Mouse (Mus musculus) intestine, embryonic 16.5 days (tissue): ENCODE data around the gene Fam184b. TPM values are rescaled to one million over a fixed set of nuclear protein-coding genes. Genes with fewer than 3 reads are reported as not detected.

Experiments used
- ATAC-seq: fragments of 200-750 bp; cut with Nextera tagmentation; 2 replicates; pipeline ENCODE4 v1.8.0; 2017; ENCODE audit warnings: moderate TSS enrichment, moderate library complexity
- H3K27ac ChIP-seq: fragments of 300-500 bp; sonication (generic); 2 replicates; pipeline ENCODE4 v1.5.1; 2014; ENCODE audit warnings: mild to moderate bottlenecking, low read length
- H3K27me3 ChIP-seq: fragments of 300-500 bp; sonication (generic); replicated peaks from 2 replicates; pipeline ENCODE4 v1.6.1; 2014; ENCODE audit warnings: low read length, control low read depth, mixed read lengths; ENCODE audit not compliant: control insufficient read depth, insufficient read depth
- H3K36me3 ChIP-seq: fragments of 300-500 bp; sonication (generic); 2 replicates; pipeline ENCODE4 v1.6.1; 2014; ENCODE audit warnings: low read length, control low read depth; ENCODE audit not compliant: control insufficient read depth, insufficient read depth
- H3K4me1 ChIP-seq: fragments of 300-500 bp; sonication (generic); 2 replicates; pipeline ENCODE4 v1.6.1; 2014; ENCODE audit warnings: low read length, control low read depth, mixed read lengths; ENCODE audit not compliant: control insufficient read depth, insufficient read depth
- H3K4me2 ChIP-seq: fragments of 300-500 bp; sonication (generic); 2 replicates; pipeline ENCODE4 v1.6.1; 2014; ENCODE audit warnings: low read depth, low read length, control low read depth
- H3K4me3 ChIP-seq: fragments of 300-500 bp; sonication (generic); 2 replicates; pipeline ENCODE4 v1.5.1; 2014; ENCODE audit warnings: mild to moderate bottlenecking, low read length
- H3K9ac ChIP-seq: fragments of 300-500 bp; sonication (generic); 2 replicates; pipeline ENCODE4 v1.6.1; 2014; ENCODE audit warnings: low read depth, low read length
- H3K9me3 ChIP-seq: fragments of 300-500 bp; sonication (generic); 2 replicates; pipeline ENCODE4 v1.6.1; 2016; ENCODE audit warnings: low read length, control low read depth; ENCODE audit not compliant: control insufficient read depth
- WGBS: fragments of 180-500 bp; shearing (Covaris S2); extraction: QIAGEN DNeasy Blood & Tissue Kit; methylation state at CpG from one replicate; pipeline ENCODE4 v1.1.7; 2014; 5-methylcytosine and 5-hydroxymethylcytosine counted together
- polyA plus RNA-seq: library from polyadenylated mRNA; unstranded; fragments of >200 nt; fragmentation: Nextera tagmentation; extraction: Ambion mirVana; gene quantifications from 2 replicates; pipeline ENCODE4 v1.2.1, GENCODE M21; 2015

The Fam184b gene
- polyA plus RNA-seq, 1 experiment from 2014 or later = 2.9 TPM

- 45% methylated on average over 4 of the region's 4 CpGs for WGBS
- Histone ChIP-seq H3K9ac (no peak overlapping the region), H3K4me1 (peaks cover 13% of the 10 kb centered on the region), H3K27ac (no peak overlapping the region), H3K4me2 (no peak overlapping the region), H3K27me3 (no peaks in the 10 kb centered on the region), H3K9me3 (no peaks in the 10 kb centered on the region), H3K4me3 (no peak overlapping the region), H3K36me3 (no peaks in the 10 kb centered on the region)
- no peak for ATAC-seq
Measured at GRCm38 (mm10) chr5:45491776-45492175, 147.6 kb downstream of the Fam184b start.

- WGBS = 69% methylated on average over 1 of the region's 1 CpGs
- H3K4me3 ChIP-seq = no peak overlapping the region
- no peaks in the 10 kb centered on the region for H3K9me3 ChIP-seq
- no peak for ATAC-seq
- H3K27me3 ChIP-seq = no peaks in the 10 kb centered on the region
- no peak overlapping the region for H3K27ac ChIP-seq
- no peak overlapping the region for H3K9ac ChIP-seq
- H3K36me3 ChIP-seq = no peaks in the 10 kb centered on the region
- H3K4me1 ChIP-seq = no peaks in the 10 kb centered on the region
- no peak overlapping the region for H3K4me2 ChIP-seq
Measured at GRCm38 (mm10) chr5:45483654-45484053, 155.8 kb downstream of the Fam184b start.

GRCm38 (mm10) chr5:45482607-45483006 lies 156.8 kb downstream of the Fam184b start:
- Histone ChIP-seq H3K9ac (no peak overlapping the region), H3K4me1 (no peaks in the 10 kb centered on the region), H3K36me3 (no peaks in the 10 kb centered on the region), H3K27me3 (no peaks in the 10 kb centered on the region), H3K4me2 (no peak overlapping the region), H3K27ac (no peak overlapping the region), H3K4me3 (no peak overlapping the region), H3K9me3 (no peaks in the 10 kb centered on the region)
- WGBS = 58% methylated on average over 3 of the region's 3 CpGs
- no peak for ATAC-seq

GRCm38 (mm10) chr5:45481125-45481524 lies 158.3 kb downstream of the Fam184b start:
- Histone ChIP-seq H3K36me3 (no peaks in the 10 kb centered on the region), H3K4me1 (no peaks in the 10 kb centered on the region), H3K27ac (no peak overlapping the region), H3K4me3 (no peak overlapping the region), H3K9ac (no peak overlapping the region), H3K9me3 (no peaks in the 10 kb centered on the region), H3K27me3 (no peaks in the 10 kb centered on the region), H3K4me2 (no peak overlapping the region)
- ATAC-seq = no peak
- WGBS = 82% methylated on average over 2 of the region's 2 CpGs

GRCm38 (mm10) chr5:45480066-45480465 lies 159.3 kb downstream of the Fam184b start:
- no peaks in the 10 kb centered on the region for H3K4me1 ChIP-seq
- no peak overlapping the region for H3K4me3 ChIP-seq
- no peaks in the 10 kb centered on the region for H3K9me3 ChIP-seq
- WGBS = 94% methylated on average over 1 of the region's 1 CpGs
- no peak for ATAC-seq
- no peaks in the 10 kb centered on the region for H3K36me3 ChIP-seq
- no peak overlapping the region for H3K27ac ChIP-seq
- H3K4me2 ChIP-seq = no peak overlapping the region
- no peaks in the 10 kb centered on the region for H3K27me3 ChIP-seq
- no peak overlapping the region for H3K9ac ChIP-seq

Other genes with a start within 250 kb of the Fam184b start
- gene Qdpr, start 189.4 kb downstream of the Fam184b start, polyA plus RNA-seq = 359 and 405 TPM in 2 replicates
- not detected in 2 replicates for gene Clrn2, start 185.9 kb downstream of the Fam184b start, polyA plus RNA-seq
- gene Lap3, start 146.2 kb downstream of the Fam184b start, polyA plus RNA-seq = 153 and 162 TPM in 2 replicates
- 220 and 233 TPM in 2 replicates for gene Med28, start 119.4 kb downstream of the Fam184b start, polyA plus RNA-seq
- 33.9 and 37.0 TPM in 2 replicates for gene Ncapg, start 30.3 kb upstream of the Fam184b start, polyA plus RNA-seq
- 22.9 and 23.8 TPM in 2 replicates for gene Lcorl, start 218.0 kb upstream of the Fam184b start, polyA plus RNA-seq